Mouse (Mus musculus) lung, postnatal 36 days (tissue): ENCODE measurements around the gene Lin52.

Experiments
- DNase-seq: peaks from one replicate; pipeline ENCODE4 v3.0.0; 2022; ENCODE audit warnings: mixed read lengths

Gene Lin52

GRCm38 (mm10) chr12:84541391-84541958 is 90.3 kb downstream of the Lin52 start:
- no peak for DNase-seq

GRCm38 (mm10) chr12:84546028-84546427 is 94.8 kb downstream of the Lin52 start:
- DNase-seq = peak; percentile 57

GRCm38 (mm10) chr12:84546577-84547085 is 95.4 kb downstream of the Lin52 start:
- no peak for DNase-seq

- no peak for DNase-seq
These were observed 97.0 kb downstream of the Lin52 start for GRCm38 (mm10) chr12:84548251-84548650.

GRCm38 (mm10) chr12:84555218-84555617 is 104.0 kb downstream of the Lin52 start:
- DNase-seq = no peak

GRCm38 (mm10) chr12:84562558-84562957 is 111.3 kb downstream of the Lin52 start:
- DNase-seq = no peak

GRCm38 (mm10) chr12:84567576-84567975 is 116.4 kb downstream of the Lin52 start:
- no peak for DNase-seq

GRCm38 (mm10) chr12:84569336-84569970 is 118.2 kb downstream of the Lin52 start, which contains the start of gene Vsx2:
Vsx2 (plus strand) TSS chr12:84569762.
- no peak for DNase-seq

GRCm38 (mm10) chr12:84569976-84570693 is 118.9 kb downstream of the Lin52 start:
- no peak for DNase-seq

- no peak for DNase-seq
These were observed 119.6 kb downstream of the Lin52 start for GRCm38 (mm10) chr12:84570694-84571415.

- DNase-seq = no peak
These were observed 120.5 kb downstream of the Lin52 start for GRCm38 (mm10) chr12:84571466-84572340.

GRCm38 (mm10) chr12:84572341-84572720 is 121.1 kb downstream of the Lin52 start:
- no peak for DNase-seq

GRCm38 (mm10) chr12:84573094-84573493 is 121.9 kb downstream of the Lin52 start:
- no peak for DNase-seq

GRCm38 (mm10) chr12:84577768-84578439 is 126.7 kb downstream of the Lin52 start:
- no peak for DNase-seq

GRCm38 (mm10) chr12:84578440-84578770 is 127.2 kb downstream of the Lin52 start:
- no peak for DNase-seq

- DNase-seq = no peak
These were observed 130.1 kb downstream of the Lin52 start for GRCm38 (mm10) chr12:84581285-84581684.

- DNase-seq = peak; percentile 96
These were observed 138.9 kb downstream of the Lin52 start for GRCm38 (mm10) chr12:84589825-84590761.
